ENCODE assay signal across 9 mouse cellular contexts in the genomic region with DNA sequence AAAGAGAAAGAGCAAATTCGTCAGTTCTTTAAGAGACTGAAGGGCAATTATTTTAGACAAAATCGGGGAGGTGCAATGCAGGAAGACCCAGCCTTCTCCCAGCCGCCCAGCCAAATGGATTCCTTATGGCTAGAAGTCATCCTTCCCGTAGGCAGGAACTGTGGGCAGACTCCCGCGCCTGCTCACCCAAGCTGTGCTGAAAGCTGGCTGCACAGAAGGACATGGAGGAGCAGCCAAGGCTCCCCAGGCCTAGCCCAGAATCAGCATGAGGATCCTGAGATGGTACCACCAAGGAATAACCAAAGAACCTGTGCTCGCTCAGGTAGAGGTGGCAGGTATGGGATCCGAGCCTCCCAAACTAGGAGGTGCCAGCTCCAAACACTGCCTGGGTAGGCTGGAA. TPM values are rescaled to one million over a fixed set of nuclear protein-coding genes. Genes with fewer than 3 reads are reported as not detected.
DNase-seq lines count a peak whose midpoint lies in the region; ATAC-seq and TF ChIP-seq lines count a peak whose summit lies in the region.
"Had no signal": no experiment of that assay in that cellular context is flagged by ENCODE, and none has a peak within 500 bp of the region (broad histone marks: within the 10 kb centered on the region; RNA-seq: fewer than 3 reads in every experiment).

No protein-coding gene starts in this region.

- H3K9me3 ChIP-seq in kidney, postnatal 0 days (replicated peaks; ENCODE audit: low read length), result no peaks in the 10 kb centered on the region

- TF ChIP-seq POLR2A in bone marrow, adult 2 months (IDR thresholded peaks at IDR 0.05; ENCODE audit: borderline replicate concordance, control insufficient read depth, low read depth, low read length), result no peak

- H3K4me1 ChIP-seq in kidney, postnatal 0 days (replicated peaks; ENCODE audit: insufficient read depth, low read length), result no peaks in the 10 kb centered on the region; the same call in 1 of the 2 replicates
- no peaks in the 10 kb centered on the region; the same call in 1 of the 2 replicates for H3K4me1 ChIP-seq in bone marrow, adult 2 months (ENCODE audit: control insufficient read depth, insufficient read depth, low read length)

- no peaks in the 10 kb centered on the region for H3K36me3 ChIP-seq in kidney, postnatal 0 days (ENCODE audit: insufficient read depth, low read length)

- no peak overlapping the region for H3K27ac ChIP-seq in kidney, postnatal 0 days
- no peak overlapping the region for H3K27ac ChIP-seq in bone marrow, adult 2 months (ENCODE audit: control insufficient read depth, insufficient read depth, low read depth, low read length, poor library complexity)

- WGBS in kidney, postnatal 0 days, result 39% methylated on average over 8 of the region's 8 CpGs
- WGBS in bone marrow, adult 2 months, result 72% methylated on average over 8 of the region's 8 CpGs

- no peak for ATAC-seq in kidney, postnatal 0 days (replicated peaks; ENCODE audit: low FRiP score, low read depth)

- no peak for DNase-seq in kidney, postnatal 0 days (ENCODE audit: low spot score)
- no peak for DNase-seq in kidney, adult 9 months
- peak; percentile 32 to 49 for DNase-seq in cerebellum, postnatal 10 days
- peak; percentile 40 to 54 for DNase-seq in left cerebral cortex, adult 8-10 months (ENCODE audit: low spot score in 2 of 2)
- no peak for DNase-seq in urinary bladder, postnatal 25 days (ENCODE audit: low spot score)
- DNase-seq in adipocyte (ENCODE audit: low spot score), result no peak
- DNase-seq in thymus, postnatal 25 days, result no peak
- DNase-seq: retina, postnatal 1 day had no signal

- H3K4me3 ChIP-seq in kidney, postnatal 0 days (replicated peaks; ENCODE audit: low read depth, low read length), result no peak overlapping the region
- peak overlapping the region; percentile 22 for H3K4me3 ChIP-seq in bone marrow, adult 2 months (replicated peaks; ENCODE audit: control insufficient read depth, low read depth, low read length)

- H3K4me2 ChIP-seq in kidney, postnatal 0 days (ENCODE audit: low read length), result peak overlapping the region; percentile 97

- H3K27me3 ChIP-seq in kidney, postnatal 0 days (ENCODE audit: insufficient read depth, low read length), result peaks cover 12% of the 10 kb centered on the region; the same call in 1 of the 2 replicates

- TF ChIP-seq CTCF in kidney, postnatal 0 days (IDR thresholded peaks at IDR 0.05; ENCODE audit: low read depth), result no peak
- TF ChIP-seq CTCF in bone marrow, adult 2 months (IDR thresholded peaks at IDR 0.05; ENCODE audit: control insufficient read depth, insufficient read depth, low read length), result no peak

- no peak overlapping the region for H3K9ac ChIP-seq in kidney, postnatal 0 days (ENCODE audit: low read depth, low read length)

RNA-seq across cellular contexts. Expression of a gene that starts 1.7 kb away (rescaled TPM):
- 13.8 and 16.9 TPM in 2 replicates for polyA plus RNA-seq in kidney, postnatal 0 days (2015; fragmentation: Nextera tagmentation; extraction: Ambion mirVana)
- polyA plus RNA-seq in bone marrow, adult 2 months (2011; ENCODE audit: insufficient read depth, insufficient read length, low replicate concordance, missing spikeins), result 1.3 and 5.1 TPM in 2 replicates
- total RNA-seq in left cerebral cortex, adult 8-10 months (2022), result 10 to 100 TPM; 77.3 to 81.9 (median 80.2) TPM

RNA-seq across cellular contexts. Expression of a gene that starts 37.7 kb away (rescaled TPM):
- polyA plus RNA-seq in kidney, postnatal 0 days (2015; fragmentation: Nextera tagmentation; extraction: Ambion mirVana), result 18.7 and 22.2 TPM in 2 replicates
- polyA plus RNA-seq in bone marrow, adult 2 months (2011; ENCODE audit: insufficient read depth, insufficient read length, low replicate concordance, missing spikeins), result 5.8 and 13.0 TPM in 2 replicates
- total RNA-seq in left cerebral cortex, adult 8-10 months (2022), result 10 to 100 TPM in 2 of 4 experiments, 1 to 10 TPM in 2; 9.0 to 11.5 (median 10.6) TPM

RNA-seq across cellular contexts. Expression of a gene that starts 58.9 kb away (rescaled TPM):
- polyA plus RNA-seq in kidney, postnatal 0 days (2015; fragmentation: Nextera tagmentation; extraction: Ambion mirVana), result 825 and 954 TPM in 2 replicates
- polyA plus RNA-seq in bone marrow, adult 2 months (2011; ENCODE audit: insufficient read depth, insufficient read length, low replicate concordance, missing spikeins), result 449 and 551 TPM in 2 replicates
- total RNA-seq in left cerebral cortex, adult 8-10 months (2022), result 100 to 1,000 TPM; 402 to 442 (median 412) TPM

RNA-seq across cellular contexts. Expression of a gene that starts 59.1 kb away (rescaled TPM):
- 62.6 and 65.1 TPM in 2 replicates for polyA plus RNA-seq in kidney, postnatal 0 days (2015; fragmentation: Nextera tagmentation; extraction: Ambion mirVana)
- polyA plus RNA-seq in bone marrow, adult 2 months (2011; ENCODE audit: insufficient read depth, insufficient read length, low replicate concordance, missing spikeins), result 8.2 and 11.4 TPM in 2 replicates
- 10 to 100 TPM; 45.2 to 53.2 (median 50.0) TPM for total RNA-seq in left cerebral cortex, adult 8-10 months (2022)

Comparison
In these comparisons a context has a peak if more than half of its experiments do, and no peak if none do; other contexts are left out.
1. DNase-seq: peak in cerebellum, postnatal 10 days (2 of 2) and left cerebral cortex, adult 8-10 months (2 of 2); none in kidney, postnatal 0 days (single experiment), kidney, adult 9 months (single experiment), urinary bladder, postnatal 25 days (single experiment), adipocyte (single experiment) and thymus, postnatal 25 days (single experiment).